ENCODE assay signal across 8 mouse cellular contexts in genomic region chr11:114675341-114675825, GRCm38 (mm10). TPM values are rescaled to one million over a fixed set of nuclear protein-coding genes. Genes with fewer than 3 reads are reported as not detected.
DNase-seq lines count a peak whose midpoint lies in the region; ATAC-seq and TF ChIP-seq lines count a peak whose summit lies in the region.

TSS of gene Ttyh2 (plus strand) at chr11:114675431.

- no peaks in the 10 kb centered on the region for H3K79me2 ChIP-seq in heart, adult 2 months (replicated peaks; ENCODE audit: control insufficient read depth, insufficient read depth, low read length)

- 0 out of 2 replicates have a peak, but pooled peaks have one; percentile 40 for TF ChIP-seq POLR2A in heart, adult 2 months (IDR thresholded peaks at IDR 0.05; ENCODE audit: insufficient read depth, low read depth, low read length)
- peak; percentile 79 for TF ChIP-seq POLR2A in kidney, adult 2 months (IDR thresholded peaks at IDR 0.05; ENCODE audit: low read depth, low read length)

- H3K4me1 ChIP-seq in embryonic facial prominence, embryonic 12.5 days, result peaks cover 31% of the 10 kb centered on the region
- peaks cover 9% of the 10 kb centered on the region for H3K4me1 ChIP-seq in heart, adult 2 months (ENCODE audit: control insufficient read depth, insufficient read depth, low read length)
- H3K4me1 ChIP-seq in kidney, adult 2 months (ENCODE audit: control insufficient read depth, insufficient read depth, low read length), result peaks cover 26% of the 10 kb centered on the region
- H3K4me1 ChIP-seq in limb, embryonic 15.5 days, result peaks cover 56% of the 10 kb centered on the region
- H3K4me1 ChIP-seq in midbrain, embryonic 16.5 days (ENCODE audit: control insufficient read depth, insufficient read depth, low read length), result peaks cover 10% of the 10 kb centered on the region

- H3K36me3 ChIP-seq in embryonic facial prominence, embryonic 12.5 days, result peaks cover 36% of the 10 kb centered on the region
- H3K36me3 ChIP-seq in heart, adult 2 months (ENCODE audit: control insufficient read depth, insufficient read depth, low read length), result peaks cover under 1% of the 10 kb centered on the region
- H3K36me3 ChIP-seq in kidney, adult 2 months (ENCODE audit: control insufficient read depth, insufficient read depth, low read length), result peaks cover 3% of the 10 kb centered on the region; the same call in 1 of the 2 replicates
- H3K36me3 ChIP-seq in limb, embryonic 15.5 days, result peaks cover 38% of the 10 kb centered on the region
- peaks cover 30% of the 10 kb centered on the region for H3K36me3 ChIP-seq in midbrain, embryonic 16.5 days (ENCODE audit: control insufficient read depth, insufficient read depth, low read length)

- H3K27ac ChIP-seq in embryonic facial prominence, embryonic 12.5 days, result peak within 1 kb of the TSS; percentile 58
- peak within 1 kb of the TSS; percentile 45 for H3K27ac ChIP-seq in heart, adult 2 months
- H3K27ac ChIP-seq in kidney, adult 2 months (ENCODE audit: insufficient read depth, low read depth, low read length), result peak within 1 kb of the TSS; percentile 55
- H3K27ac ChIP-seq in limb, embryonic 15.5 days, result peak within 1 kb of the TSS; percentile 75
- peak within 1 kb of the TSS; percentile 59 for H3K27ac ChIP-seq in midbrain, embryonic 16.5 days (ENCODE audit: low read length)

- H3K9ac ChIP-seq in embryonic facial prominence, embryonic 12.5 days, result peak within 1 kb of the TSS; percentile 64
- peak within 1 kb of the TSS; percentile 80 for H3K9ac ChIP-seq in heart, adult 2 months (ENCODE audit: low read depth, low read length)
- peak within 1 kb of the TSS; percentile 69 for H3K9ac ChIP-seq in limb, embryonic 15.5 days
- peak within 1 kb of the TSS; percentile 71 for H3K9ac ChIP-seq in midbrain, embryonic 16.5 days (ENCODE audit: low read depth, low read length)

- intact Hi-C loops in heart, adult 2 months (cut with DNase I), result loop anchor here (5.0 kb wide), 2 partner anchors 52 to 112 kb away; partner anchors contain the start of gene Dnaic2

- peak within 1 kb of the TSS; percentile 82 for H3K4me2 ChIP-seq in embryonic facial prominence, embryonic 12.5 days (replicated peaks)
- peak within 1 kb of the TSS; percentile 94 for H3K4me2 ChIP-seq in limb, embryonic 15.5 days
- H3K4me2 ChIP-seq in midbrain, embryonic 16.5 days (ENCODE audit: low read length), result peak within 1 kb of the TSS; percentile 83

- 0 out of 2 replicates have a peak, but pooled peaks cover 3% of the 10 kb centered on the region for H3K27me3 ChIP-seq in embryonic facial prominence, embryonic 12.5 days
- H3K27me3 ChIP-seq in heart, adult 2 months (ENCODE audit: control insufficient read depth, insufficient read depth, low read length), result no peaks in the 10 kb centered on the region
- no peaks in the 10 kb centered on the region for H3K27me3 ChIP-seq in kidney, adult 2 months (replicated peaks; ENCODE audit: control insufficient read depth, insufficient read depth, low read length)
- no peaks in the 10 kb centered on the region for H3K27me3 ChIP-seq in limb, embryonic 15.5 days
- peaks cover 5% of the 10 kb centered on the region for H3K27me3 ChIP-seq in midbrain, embryonic 16.5 days (ENCODE audit: control insufficient read depth, insufficient read depth, low read depth, low read length)

- H3K4me3 ChIP-seq in embryonic facial prominence, embryonic 12.5 days, result peak within 1 kb of the TSS; percentile 60
- H3K4me3 ChIP-seq in heart, adult 2 months, result peak within 1 kb of the TSS; percentile 83
- H3K4me3 ChIP-seq in kidney, adult 2 months (ENCODE audit: insufficient read depth, low read depth, low read length), result peak within 1 kb of the TSS; percentile 92
- H3K4me3 ChIP-seq in limb, embryonic 15.5 days, result peak within 1 kb of the TSS; percentile 62
- H3K4me3 ChIP-seq in midbrain, embryonic 16.5 days (ENCODE audit: low read depth, low read length), result peak within 1 kb of the TSS; percentile 46

- peak; percentile 91 for DNase-seq in A20 (ENCODE audit: low read depth, low spot score)
- peak; percentile 95 to 97 for DNase-seq in adrenal gland, postnatal 36 days
- DNase-seq in heart, adult 2 months, result peak; percentile 83 to 87
- DNase-seq in kidney, adult 2 months, result peak; percentile 92
- peak; percentile 77 to 78 for DNase-seq in spleen, postnatal 36 days (ENCODE audit: low spot score in 2 of 2)

- ATAC-seq in embryonic facial prominence, embryonic 12.5 days (ENCODE audit: insufficient number of reproducible peaks, insufficient read depth, low FRiP score, low TSS enrichment), result peak; percentile 58
- peak; percentile 84 for ATAC-seq in limb, embryonic 15.5 days (ENCODE audit: insufficient number of reproducible peaks, low FRiP score, low TSS enrichment, low read depth)
- peak; percentile 69 for ATAC-seq in midbrain, embryonic 16.5 days

- 0% methylated on average over 40 of the region's 40 CpGs for WGBS in embryonic facial prominence, embryonic 12.5 days
- under 1% methylated on average over 40 of the region's 40 CpGs for WGBS in heart, adult 2 months
- under 1% methylated on average over 39 of the region's 40 CpGs for WGBS in kidney, adult 2 months
- WGBS in limb, embryonic 15.5 days, result 1% methylated on average over 37 of the region's 40 CpGs
- under 1% methylated on average over 40 of the region's 40 CpGs for WGBS in midbrain, embryonic 16.5 days

- TF ChIP-seq CTCF in heart, adult 2 months (IDR thresholded peaks at IDR 0.05), result no peak
- no peak for TF ChIP-seq CTCF in kidney, adult 2 months (conservative IDR thresholded peaks at IDR 0.05; ENCODE audit: insufficient read depth, insufficient read length, low read depth, low read length)

- H3K9me3 ChIP-seq in embryonic facial prominence, embryonic 12.5 days, result no peaks in the 10 kb centered on the region
- H3K9me3 ChIP-seq in limb, embryonic 15.5 days, result no peaks in the 10 kb centered on the region
- no peaks in the 10 kb centered on the region for H3K9me3 ChIP-seq in midbrain, embryonic 16.5 days (replicated peaks; ENCODE audit: control insufficient read depth, low read length, poor library complexity, severe bottlenecking)

- no peak for TF ChIP-seq EP300 in heart, adult 2 months (IDR thresholded peaks at IDR 0.05; ENCODE audit: insufficient read depth, low read depth, low read length)

RNA-seq across cellular contexts. Expression of gene Ttyh2, which starts in this region (rescaled TPM):
- 100 to 1,000 TPM in 1 of 2 experiments, 10 to 100 TPM in 1; 64.3 to 124 TPM for total RNA-seq in adrenal gland, postnatal 36 days (2021)
- polyA plus RNA-seq in embryonic facial prominence, embryonic 12.5 days (2016; fragmentation: Nextera tagmentation; extraction: Ambion mirVana), result 21.6 and 24.5 TPM in 2 replicates
- total RNA-seq in heart, adult 2 months (2021), result 1 to 10 TPM; 4.3 to 4.9 TPM
- polyA plus RNA-seq in heart, adult 2 months (2012; rRNA removed), result 6.3 and 7.5 TPM in 2 replicates
- 34.4 and 40.6 TPM in 2 replicates for polyA plus RNA-seq in kidney, adult 2 months (2012; rRNA removed)
- polyA plus RNA-seq in limb, embryonic 15.5 days (2015; fragmentation: Nextera tagmentation; extraction: Ambion mirVana), result 22.4 and 29.7 TPM in 2 replicates
- 29.2 and 30.9 TPM in 2 replicates for polyA plus RNA-seq in midbrain, embryonic 16.5 days (2015; fragmentation: Nextera tagmentation; extraction: Ambion mirVana)

Comparison
In these comparisons a context has a peak if more than half of its experiments do, and no peak if none do; other contexts are left out.
1. Peak in every context shown above with its lines: DNase-seq, ATAC-seq, H3K4me3 ChIP-seq and H3K27ac ChIP-seq.
2. RNA of gene Ttyh2 (total RNA-seq): 64.3 to 124 TPM in adrenal gland, postnatal 36 days; 4.3 to 4.9 TPM in heart, adult 2 months; every median in the first group is over 10 times any median in the second.